Mouse (Mus musculus) embryonic facial prominence, embryonic 15.5 days (tissue): Measurements from ENCODE around the gene Gm28434. TPM values are rescaled to one million over a fixed set of nuclear protein-coding genes. Genes with fewer than 3 reads are reported as not detected.

ENCODE experiments used
- polyA plus RNA-seq: library from polyadenylated mRNA; unstranded; fragments of >200 nt; fragmentation: Nextera tagmentation; extraction: Ambion mirVana; gene quantifications from 2 replicates; pipeline ENCODE4 v1.2.1, GENCODE M21; 2015

Gm28434 gene
- polyA plus RNA-seq, 1 experiment from 2014 or later, result not detected

Other genes with a start within 250 kb of the Gm28434 start
- not detected in 2 replicates for gene Csn1s2a, start 194.9 kb upstream of the Gm28434 start, polyA plus RNA-seq
- 0.08 TPM in 1 of 2 replicates, not detected in the other for gene Csn1s2b, start 161.4 kb upstream of the Gm28434 start, polyA plus RNA-seq
- gene Prr27, start 143.8 kb upstream of the Gm28434 start, polyA plus RNA-seq, result not detected in 2 replicates
- gene Odam, start 84.5 kb upstream of the Gm28434 start, polyA plus RNA-seq, result 1.1 and 1.3 TPM in 2 replicates
- 0.28 and 0.74 TPM in 2 replicates for gene Csn3, start 43.9 kb upstream of the Gm28434 start, polyA plus RNA-seq
- 0.21 TPM in 1 of 2 replicates, not detected in the other for gene 2310003L06Rik, start 58 bp upstream of the Gm28434 start, polyA plus RNA-seq
- gene Cabs1, start 9.9 kb downstream of the Gm28434 start, polyA plus RNA-seq, result not detected in 2 replicates
- gene Smr3a, start 33.0 kb downstream of the Gm28434 start, polyA plus RNA-seq, result 0.37 and 0.38 TPM in 2 replicates
- gene Smr2, start 117.0 kb downstream of the Gm28434 start, polyA plus RNA-seq, result 0.43 TPM in 1 of 2 replicates, not detected in the other
- gene Gm11116, start 142.0 kb downstream of the Gm28434 start, polyA plus RNA-seq, result not detected in 2 replicates
- gene Gm11115, start 184.6 kb downstream of the Gm28434 start, polyA plus RNA-seq, result not detected in 2 replicates